Mouse (Mus musculus): ENCODE data around the gene Olfr782. TPM values are rescaled to one million over a fixed set of nuclear protein-coding genes. Genes with fewer than 3 reads are reported as not detected.

Olfr782 gene
- not detected for polyA plus RNA-seq (2014; fragmentation: Illumina TruSeq; extraction: RNeasy Lipid Tissue Mini Kit (QIAGEN cat#74804); ENCODE audit: low read depth, low replicate concordance)

GRCm38 (mm10) chr10:129348550-129348949 is at the start of gene Olfr782:
TSS of gene Olfr782 (plus strand) at chr10:129348850.

GRCm38 (mm10) chr10:129317817-129318216 is 30.8 kb upstream of the Olfr782 start, which contains the start of gene Olfr780:
TSS of gene Olfr780 (plus strand) at chr10:129318117.

GRCm38 (mm10) chr10:129328554-129328953 is 20.1 kb upstream of the Olfr782 start, which contains the start of gene Olfr781:
TSS of gene Olfr781 (plus strand) at chr10:129328854.

GRCm38 (mm10) chr10:129383783-129384182 is 35.1 kb downstream of the Olfr782 start, which contains the start of gene Olfr784:
TSS of gene Olfr784 (plus strand) at chr10:129384083.

Other genes starting within 250 kb of the Olfr782 start
- gene Olfr768, start 249.5 kb upstream of the Olfr782 start, polyA plus RNA-seq (2014; fragmentation: Illumina TruSeq; extraction: RNeasy Lipid Tissue Mini Kit (QIAGEN cat#74804); ENCODE audit: low read depth, low replicate concordance) = not detected
- gene Olfr769, start 231.0 kb upstream of the Olfr782 start, polyA plus RNA-seq (2014; fragmentation: Illumina TruSeq; extraction: RNeasy Lipid Tissue Mini Kit (QIAGEN cat#74804); ENCODE audit: low read depth, low replicate concordance) = not detected
- gene Olfr770, start 209.9 kb upstream of the Olfr782 start, polyA plus RNA-seq (2014; fragmentation: Illumina TruSeq; extraction: RNeasy Lipid Tissue Mini Kit (QIAGEN cat#74804); ENCODE audit: low read depth, low replicate concordance) = not detected
- not detected for gene Olfr771, start 184.1 kb upstream of the Olfr782 start, polyA plus RNA-seq (2014; fragmentation: Illumina TruSeq; extraction: RNeasy Lipid Tissue Mini Kit (QIAGEN cat#74804); ENCODE audit: low read depth, low replicate concordance)
- gene Olfr772, start 170.9 kb upstream of the Olfr782 start, polyA plus RNA-seq (2014; fragmentation: Illumina TruSeq; extraction: RNeasy Lipid Tissue Mini Kit (QIAGEN cat#74804); ENCODE audit: low read depth, low replicate concordance) = not detected
- gene Olfr773, start 161.4 kb upstream of the Olfr782 start, polyA plus RNA-seq (2014; fragmentation: Illumina TruSeq; extraction: RNeasy Lipid Tissue Mini Kit (QIAGEN cat#74804); ENCODE audit: low read depth, low replicate concordance) = not detected
- gene Olfr774, start 112.6 kb upstream of the Olfr782 start, polyA plus RNA-seq (2014; fragmentation: Illumina TruSeq; extraction: RNeasy Lipid Tissue Mini Kit (QIAGEN cat#74804); ENCODE audit: low read depth, low replicate concordance) = not detected
- gene Olfr775, start 100.4 kb upstream of the Olfr782 start, polyA plus RNA-seq (2014; fragmentation: Illumina TruSeq; extraction: RNeasy Lipid Tissue Mini Kit (QIAGEN cat#74804); ENCODE audit: low read depth, low replicate concordance) = not detected
- gene Olfr776, start 89.7 kb upstream of the Olfr782 start, polyA plus RNA-seq (2014; fragmentation: Illumina TruSeq; extraction: RNeasy Lipid Tissue Mini Kit (QIAGEN cat#74804); ENCODE audit: low read depth, low replicate concordance) = not detected
- not detected for gene Olfr777, start 77.4 kb upstream of the Olfr782 start, polyA plus RNA-seq (2014; fragmentation: Illumina TruSeq; extraction: RNeasy Lipid Tissue Mini Kit (QIAGEN cat#74804); ENCODE audit: low read depth, low replicate concordance)
- not detected for gene Olfr780, start 30.7 kb upstream of the Olfr782 start, polyA plus RNA-seq (2014; fragmentation: Illumina TruSeq; extraction: RNeasy Lipid Tissue Mini Kit (QIAGEN cat#74804); ENCODE audit: low read depth, low replicate concordance)
- not detected for gene Olfr781, start 20.0 kb upstream of the Olfr782 start, polyA plus RNA-seq (2014; fragmentation: Illumina TruSeq; extraction: RNeasy Lipid Tissue Mini Kit (QIAGEN cat#74804); ENCODE audit: low read depth, low replicate concordance)
- gene Olfr784, start 35.2 kb downstream of the Olfr782 start, polyA plus RNA-seq (2014; fragmentation: Illumina TruSeq; extraction: RNeasy Lipid Tissue Mini Kit (QIAGEN cat#74804); ENCODE audit: low read depth, low replicate concordance) = not detected
- gene Olfr785, start 56.6 kb downstream of the Olfr782 start, polyA plus RNA-seq (2014; fragmentation: Illumina TruSeq; extraction: RNeasy Lipid Tissue Mini Kit (QIAGEN cat#74804); ENCODE audit: low read depth, low replicate concordance) = not detected
- not detected for gene Olfr786, start 78.5 kb downstream of the Olfr782 start, polyA plus RNA-seq (2014; fragmentation: Illumina TruSeq; extraction: RNeasy Lipid Tissue Mini Kit (QIAGEN cat#74804); ENCODE audit: low read depth, low replicate concordance)
- not detected for gene Olfr787, start 113.0 kb downstream of the Olfr782 start, polyA plus RNA-seq (2014; fragmentation: Illumina TruSeq; extraction: RNeasy Lipid Tissue Mini Kit (QIAGEN cat#74804); ENCODE audit: low read depth, low replicate concordance)
- not detected for gene Olfr788, start 122.1 kb downstream of the Olfr782 start, polyA plus RNA-seq (2014; fragmentation: Illumina TruSeq; extraction: RNeasy Lipid Tissue Mini Kit (QIAGEN cat#74804); ENCODE audit: low read depth, low replicate concordance)
- not detected for gene Olfr789, start 135.9 kb downstream of the Olfr782 start, polyA plus RNA-seq (2014; fragmentation: Illumina TruSeq; extraction: RNeasy Lipid Tissue Mini Kit (QIAGEN cat#74804); ENCODE audit: low read depth, low replicate concordance)
- not detected for gene Olfr790, start 149.6 kb downstream of the Olfr782 start, polyA plus RNA-seq (2014; fragmentation: Illumina TruSeq; extraction: RNeasy Lipid Tissue Mini Kit (QIAGEN cat#74804); ENCODE audit: low read depth, low replicate concordance)
- not detected for gene Olfr791, start 172.9 kb downstream of the Olfr782 start, polyA plus RNA-seq (2014; fragmentation: Illumina TruSeq; extraction: RNeasy Lipid Tissue Mini Kit (QIAGEN cat#74804); ENCODE audit: low read depth, low replicate concordance)
- gene Olfr792, start 190.3 kb downstream of the Olfr782 start, polyA plus RNA-seq (2014; fragmentation: Illumina TruSeq; extraction: RNeasy Lipid Tissue Mini Kit (QIAGEN cat#74804); ENCODE audit: low read depth, low replicate concordance) = not detected
- not detected for gene Olfr794, start 218.8 kb downstream of the Olfr782 start, polyA plus RNA-seq (2014; fragmentation: Illumina TruSeq; extraction: RNeasy Lipid Tissue Mini Kit (QIAGEN cat#74804); ENCODE audit: low read depth, low replicate concordance)